Mouse (Mus musculus) kidney, postnatal 10 days (tissue): ENCODE results near the gene Rnf26.
A peak's percentile ranks its signal among the peaks of the same experiment; 100 is the strongest.

Experiments
- DNase-seq: peaks from one replicate; pipeline ENCODE4 v3.0.0; 2021; ENCODE audit warnings: mixed read lengths

Gene Rnf26

GRCm38 (mm10) chr9:44073115-44073514, 40.2 kb downstream of the Rnf26 start:
- DNase-seq: no peak

- no peak for DNase-seq
Measured at GRCm38 (mm10) chr9:44072599-44072915, 40.8 kb downstream of the Rnf26 start.

GRCm38 (mm10) chr9:44071914-44072598, 41.3 kb downstream of the Rnf26 start:
- no peak for DNase-seq

- no peak for DNase-seq
Measured at GRCm38 (mm10) chr9:44070844-44071231, 42.5 kb downstream of the Rnf26 start.

- DNase-seq: no peak
Measured at GRCm38 (mm10) chr9:44070113-44070843, 43.0 kb downstream of the Rnf26 start.

GRCm38 (mm10) chr9:44069252-44069651, 44.1 kb downstream of the Rnf26 start:
- no peak for DNase-seq

- no peak for DNase-seq
Measured at GRCm38 (mm10) chr9:44067960-44068330, 45.4 kb downstream of the Rnf26 start.

- DNase-seq: no peak
Measured at GRCm38 (mm10) chr9:44067241-44067959, 45.9 kb downstream of the Rnf26 start.

GRCm38 (mm10) chr9:44066785-44067225, 46.5 kb downstream of the Rnf26 start, which contains the start of gene Usp2:
Gene Usp2 (plus strand): TSS chr9:44067021.
- peak; percentile 99 for DNase-seq

GRCm38 (mm10) chr9:44065177-44065576, 48.1 kb downstream of the Rnf26 start:
- no peak for DNase-seq

GRCm38 (mm10) chr9:44058606-44059005, 54.7 kb downstream of the Rnf26 start:
- no peak for DNase-seq

- DNase-seq: no peak
Measured at GRCm38 (mm10) chr9:44053936-44054335, 59.4 kb downstream of the Rnf26 start.

GRCm38 (mm10) chr9:44052855-44053254, 60.5 kb downstream of the Rnf26 start:
- no peak for DNase-seq

- no peak for DNase-seq
Measured at GRCm38 (mm10) chr9:44049381-44050165, 63.7 kb downstream of the Rnf26 start.

- DNase-seq: no peak
Measured at GRCm38 (mm10) chr9:44048541-44049380, 64.6 kb downstream of the Rnf26 start.

GRCm38 (mm10) chr9:44047571-44048490, 65.5 kb downstream of the Rnf26 start:
- DNase-seq: no peak

- DNase-seq: no peak
Measured at GRCm38 (mm10) chr9:44047071-44047470, 66.2 kb downstream of the Rnf26 start.

GRCm38 (mm10) chr9:44046426-44046825, 66.9 kb downstream of the Rnf26 start:
- no peak for DNase-seq

GRCm38 (mm10) chr9:44045884-44046272, 67.4 kb downstream of the Rnf26 start:
- no peak for DNase-seq
